Mouse (Mus musculus): ENCODE results near the gene Igsf21. TPM values are rescaled to one million over a fixed set of nuclear protein-coding genes. Genes with fewer than 3 reads are reported as not detected.

Gene Igsf21
- polyA plus RNA-seq, 1 experiment from 2014 or later, result 109 TPM

GRCm38 (mm10) chr4:140053042-140053441 is 193.5 kb downstream of the Igsf21 start:
- no peak overlapping the region for H3K4me2 ChIP-seq (ENCODE audit: low read length)
- no peak overlapping the region for H3K27ac ChIP-seq (ENCODE audit: low read depth, low read length)
- no peak overlapping the region for H3K4me3 ChIP-seq (ENCODE audit: low read length)
- no peak for ATAC-seq
- peaks cover 4% of the 10 kb centered on the region for H3K9me3 ChIP-seq (ENCODE audit: control insufficient read depth, low read length)
- H3K9ac ChIP-seq (ENCODE audit: low read depth, low read length), result no peak overlapping the region
- WGBS, result 61% methylated on average over 7 of the region's 7 CpGs
- H3K4me1 ChIP-seq (ENCODE audit: control insufficient read depth, insufficient read depth, low read depth, low read length), result no peaks in the 10 kb centered on the region
- no peaks in the 10 kb centered on the region; the same call in 1 of the 2 replicates for H3K36me3 ChIP-seq (ENCODE audit: control insufficient read depth, insufficient read depth, low read length)
- H3K27me3 ChIP-seq (replicated peaks; ENCODE audit: control insufficient read depth, insufficient read depth, low read length), result no peaks in the 10 kb centered on the region

- WGBS, result 55% methylated on average over 11 of the region's 11 CpGs
- no peak for ATAC-seq
- Histone ChIP-seq H3K4me2 (ENCODE audit: low read length) (no peak overlapping the region), H3K4me1 (ENCODE audit: control insufficient read depth, insufficient read depth, low read depth, low read length) (no peaks in the 10 kb centered on the region), H3K9ac (ENCODE audit: low read depth, low read length) (no peak overlapping the region), H3K27ac (ENCODE audit: low read depth, low read length) (no peak overlapping the region), H3K4me3 (ENCODE audit: low read length) (no peak overlapping the region), H3K27me3 (replicated peaks; ENCODE audit: control insufficient read depth, insufficient read depth, low read length) (no peaks in the 10 kb centered on the region), H3K36me3 (ENCODE audit: control insufficient read depth, insufficient read depth, low read length) (no peaks in the 10 kb centered on the region; the same call in 1 of the 2 replicates), H3K9me3 (ENCODE audit: control insufficient read depth, low read length) (peaks cover 4% of the 10 kb centered on the region)
Observed at GRCm38 (mm10) chr4:140052575-140052974, 194.0 kb downstream of the Igsf21 start.

- H3K4me1 ChIP-seq (ENCODE audit: control insufficient read depth, insufficient read depth, low read depth, low read length), result no peaks in the 10 kb centered on the region; the same call in 1 of the 2 replicates
- WGBS, result 59% methylated on average over 10 of the region's 10 CpGs
- no peaks in the 10 kb centered on the region for H3K27me3 ChIP-seq (replicated peaks; ENCODE audit: control insufficient read depth, insufficient read depth, low read length)
- no peaks in the 10 kb centered on the region; the same call in 1 of the 2 replicates for H3K36me3 ChIP-seq (ENCODE audit: control insufficient read depth, insufficient read depth, low read length)
- H3K4me3 ChIP-seq (ENCODE audit: low read length), result no peak overlapping the region
- peaks cover 4% of the 10 kb centered on the region for H3K9me3 ChIP-seq (ENCODE audit: control insufficient read depth, low read length)
- peak; percentile 48 for ATAC-seq
- H3K27ac ChIP-seq (ENCODE audit: low read depth, low read length), result no peak overlapping the region
- no peak overlapping the region for H3K4me2 ChIP-seq (ENCODE audit: low read length)
- H3K9ac ChIP-seq (ENCODE audit: low read depth, low read length), result no peak overlapping the region
Observed at GRCm38 (mm10) chr4:140047807-140048362, 198.7 kb downstream of the Igsf21 start.

- Histone ChIP-seq H3K9ac (ENCODE audit: low read depth, low read length) (no peak overlapping the region), H3K36me3 (ENCODE audit: control insufficient read depth, insufficient read depth, low read length) (no peaks in the 10 kb centered on the region), H3K4me2 (ENCODE audit: low read length) (no peak overlapping the region), H3K4me3 (ENCODE audit: low read length) (no peak overlapping the region), H3K9me3 (ENCODE audit: control insufficient read depth, low read length) (0 out of 2 replicates have a peak, but pooled peaks cover 4% of the 10 kb centered on the region), H3K27me3 (replicated peaks; ENCODE audit: control insufficient read depth, insufficient read depth, low read length) (0 out of 2 replicates have a peak, but pooled peaks cover 5% of the 10 kb centered on the region), H3K27ac (ENCODE audit: low read depth, low read length) (no peak overlapping the region), H3K4me1 (ENCODE audit: control insufficient read depth, insufficient read depth, low read depth, low read length) (peaks cover 6% of the 10 kb centered on the region)
- 42% methylated on average over 12 of the region's 12 CpGs for WGBS
- ATAC-seq, result no peak
Observed at GRCm38 (mm10) chr4:140043953-140044352, 202.6 kb downstream of the Igsf21 start.

- 8% methylated on average over 26 of the region's 26 CpGs for WGBS
- no peaks in the 10 kb centered on the region for H3K36me3 ChIP-seq (ENCODE audit: control insufficient read depth, insufficient read depth, low read length)
- ATAC-seq, result peak; percentile 59
- H3K27ac ChIP-seq (ENCODE audit: low read depth, low read length), result 0 out of 2 replicates have a peak overlapping the region, but pooled peaks have one; percentile 6
- peaks cover 12% of the 10 kb centered on the region; the same call in 1 of the 2 replicates for H3K27me3 ChIP-seq (replicated peaks; ENCODE audit: control insufficient read depth, insufficient read depth, low read length)
- H3K4me3 ChIP-seq (ENCODE audit: low read length), result no peak overlapping the region
- H3K9me3 ChIP-seq (ENCODE audit: control insufficient read depth, low read length), result 0 out of 2 replicates have a peak, but pooled peaks cover 4% of the 10 kb centered on the region
- no peak overlapping the region for H3K4me2 ChIP-seq (ENCODE audit: low read length)
- H3K9ac ChIP-seq (ENCODE audit: low read depth, low read length), result no peak overlapping the region
- H3K4me1 ChIP-seq (ENCODE audit: control insufficient read depth, insufficient read depth, low read depth, low read length), result peaks cover 22% of the 10 kb centered on the region
Observed at GRCm38 (mm10) chr4:140038586-140039411, 207.8 kb downstream of the Igsf21 start.

- WGBS, result 4% methylated on average over 12 of the region's 13 CpGs
- Histone ChIP-seq H3K27me3 (replicated peaks; ENCODE audit: control insufficient read depth, insufficient read depth, low read length) (peaks cover 12% of the 10 kb centered on the region; the same call in 1 of the 2 replicates), H3K9me3 (ENCODE audit: control insufficient read depth, low read length) (0 out of 2 replicates have a peak, but pooled peaks cover 4% of the 10 kb centered on the region), H3K9ac (ENCODE audit: low read depth, low read length) (no peak overlapping the region), H3K4me1 (ENCODE audit: control insufficient read depth, insufficient read depth, low read depth, low read length) (peaks cover 22% of the 10 kb centered on the region), H3K4me2 (ENCODE audit: low read length) (peak overlapping the region; percentile 23; the same call in 1 of the 2 replicates), H3K36me3 (ENCODE audit: control insufficient read depth, insufficient read depth, low read length) (no peaks in the 10 kb centered on the region), H3K4me3 (ENCODE audit: low read length) (no peak overlapping the region), H3K27ac (ENCODE audit: low read depth, low read length) (no peak overlapping the region)
- ATAC-seq, result peak; percentile 31
Observed at GRCm38 (mm10) chr4:140037784-140038387, 208.7 kb downstream of the Igsf21 start.

GRCm38 (mm10) chr4:140035232-140035631 is 211.4 kb downstream of the Igsf21 start:
- WGBS, result 75% methylated on average over 15 of the region's 15 CpGs
- ATAC-seq, result no peak
- H3K27me3 ChIP-seq (replicated peaks; ENCODE audit: control insufficient read depth, insufficient read depth, low read length), result peaks cover 12% of the 10 kb centered on the region; the same call in 1 of the 2 replicates
- H3K9ac ChIP-seq (ENCODE audit: low read depth, low read length), result no peak overlapping the region
- no peak overlapping the region for H3K27ac ChIP-seq (ENCODE audit: low read depth, low read length)
- no peaks in the 10 kb centered on the region for H3K9me3 ChIP-seq (ENCODE audit: control insufficient read depth, low read length)
- H3K36me3 ChIP-seq (ENCODE audit: control insufficient read depth, insufficient read depth, low read length), result no peaks in the 10 kb centered on the region
- no peak overlapping the region for H3K4me2 ChIP-seq (ENCODE audit: low read length)
- peaks cover 26% of the 10 kb centered on the region for H3K4me1 ChIP-seq (ENCODE audit: control insufficient read depth, insufficient read depth, low read depth, low read length)
- H3K4me3 ChIP-seq (ENCODE audit: low read length), result no peak overlapping the region

GRCm38 (mm10) chr4:140033394-140033793 is 213.2 kb downstream of the Igsf21 start:
- 34% methylated on average over 7 of the region's 7 CpGs for WGBS
- H3K4me1 ChIP-seq (ENCODE audit: control insufficient read depth, insufficient read depth, low read depth, low read length), result peaks cover 29% of the 10 kb centered on the region
- H3K36me3 ChIP-seq (ENCODE audit: control insufficient read depth, insufficient read depth, low read length), result no peaks in the 10 kb centered on the region
- H3K27ac ChIP-seq (ENCODE audit: low read depth, low read length), result no peak overlapping the region
- H3K4me2 ChIP-seq (ENCODE audit: low read length), result no peak overlapping the region
- H3K9ac ChIP-seq (ENCODE audit: low read depth, low read length), result no peak overlapping the region
- H3K4me3 ChIP-seq (ENCODE audit: low read length), result no peak overlapping the region
- ATAC-seq, result no peak
- H3K27me3 ChIP-seq (replicated peaks; ENCODE audit: control insufficient read depth, insufficient read depth, low read length), result peaks cover 7% of the 10 kb centered on the region; the same call in 1 of the 2 replicates
- H3K9me3 ChIP-seq (ENCODE audit: control insufficient read depth, low read length), result no peaks in the 10 kb centered on the region

GRCm38 (mm10) chr4:140030415-140030814 is 216.2 kb downstream of the Igsf21 start:
- H3K9ac ChIP-seq (ENCODE audit: low read depth, low read length), result no peak overlapping the region
- H3K4me1 ChIP-seq (ENCODE audit: control insufficient read depth, insufficient read depth, low read depth, low read length), result peaks cover 19% of the 10 kb centered on the region
- H3K9me3 ChIP-seq (ENCODE audit: control insufficient read depth, low read length), result no peaks in the 10 kb centered on the region
- H3K36me3 ChIP-seq (ENCODE audit: control insufficient read depth, insufficient read depth, low read length), result no peaks in the 10 kb centered on the region
- no peak overlapping the region for H3K4me3 ChIP-seq (ENCODE audit: low read length)
- no peaks in the 10 kb centered on the region for H3K27me3 ChIP-seq (replicated peaks; ENCODE audit: control insufficient read depth, insufficient read depth, low read length)
- WGBS, result 20% methylated on average over 5 of the region's 6 CpGs
- ATAC-seq, result peak; percentile 32; the same call in 1 of the 2 replicates
- no peak overlapping the region for H3K4me2 ChIP-seq (ENCODE audit: low read length)
- peak overlapping the region; percentile 74 for H3K27ac ChIP-seq (ENCODE audit: low read depth, low read length)

Data from hindbrain, embryonic 16.5 days (tissue).